Mouse (Mus musculus) forebrain, embryonic 11.5 days (tissue): ENCODE results near the gene D930007J09Rik. TPM values are rescaled to one million over a fixed set of nuclear protein-coding genes. Genes with fewer than 3 reads are reported as not detected.
A peak's percentile ranks its signal among the peaks of the same experiment; 100 is the strongest.

Source experiments
- ATAC-seq: fragments of 200-750 bp; cut with Nextera tagmentation; replicated peaks from 2 replicates; pipeline ENCODE4 v1.8.0; 2017; ENCODE audit warnings: moderate TSS enrichment; ENCODE audit not compliant: low FRiP score
- DNase-seq: peaks from one replicate; pipeline ENCODE4 v3.0.0-alpha.2; 2017; ENCODE audit warnings: low spot score
- H3K27ac ChIP-seq: fragments of 300-500 bp; sonication (generic); 2 replicates; pipeline ENCODE4 v1.5.1; 2014; ENCODE audit warnings: low read depth, low read length
- H3K27me3 ChIP-seq: fragments of 300-500 bp; sonication (generic); 2 replicates; pipeline ENCODE4 v1.6.1; 2014; ENCODE audit warnings: mild to moderate bottlenecking, low read length, mixed read lengths; ENCODE audit not compliant: control insufficient read depth, insufficient read depth
- H3K36me3 ChIP-seq: fragments of 300-500 bp; sonication (generic); 2 replicates; pipeline ENCODE4 v1.6.1; 2014; ENCODE audit warnings: mild to moderate bottlenecking, low read length, moderate library complexity, mixed read lengths; ENCODE audit not compliant: control insufficient read depth, insufficient read depth
- H3K4me1 ChIP-seq: fragments of 300-500 bp; sonication (generic); replicated peaks from 2 replicates; pipeline ENCODE4 v1.6.1; 2014; ENCODE audit warnings: low read length, mixed read lengths; ENCODE audit not compliant: control insufficient read depth, insufficient read depth
- H3K4me2 ChIP-seq: fragments of 300-500 bp; sonication (generic); 2 replicates; pipeline ENCODE4 v1.6.1; 2014; ENCODE audit warnings: low read depth, mild to moderate bottlenecking, low read length, moderate library complexity, mixed read lengths; ENCODE audit not compliant: severe bottlenecking
- H3K4me3 ChIP-seq: fragments of 300-500 bp; sonication (generic); 2 replicates; pipeline ENCODE4 v1.5.1; 2014; ENCODE audit warnings: low read depth, low read length
- H3K9ac ChIP-seq: fragments of 300-500 bp; sonication (generic); 2 replicates; pipeline ENCODE4 v1.6.1; 2014; ENCODE audit warnings: low read length
- H3K9me3 ChIP-seq: fragments of 300-500 bp; sonication (generic); 2 replicates; pipeline ENCODE4 v1.6.1; 2016; ENCODE audit warnings: low read length, mixed read lengths; ENCODE audit not compliant: control insufficient read depth
- WGBS: fragments of 180-500 bp; shearing (Covaris S2); extraction: QIAGEN DNeasy Blood & Tissue Kit; methylation state at CpG from one replicate; pipeline ENCODE4 v1.1.7; 2014; 5-methylcytosine and 5-hydroxymethylcytosine counted together
- polyA plus RNA-seq: library from polyadenylated mRNA; unstranded; fragments of >200 nt; fragmentation: Nextera tagmentation; extraction: Ambion mirVana; gene quantifications from 2 replicates; pipeline ENCODE4 v1.2.1, GENCODE M21; 2014

The D930007J09Rik gene
- polyA plus RNA-seq, 1 experiment from 2014 or later: not detected

GRCm38 (mm10) chr13:32803701-32804345, 1.2 kb upstream of the D930007J09Rik start:
- Histone ChIP-seq H3K9me3 (no peaks in the 10 kb centered on the region), H3K27me3 (no peaks in the 10 kb centered on the region), H3K36me3 (no peaks in the 10 kb centered on the region), H3K4me1 (peaks cover 7% of the 10 kb centered on the region; the same call in 1 of the 2 replicates), H3K4me2 (peak overlapping the region; percentile 80), H3K9ac (no peak overlapping the region), H3K27ac (no peak overlapping the region), H3K4me3 (peak overlapping the region; percentile 70; the same call in 1 of the 2 replicates)
- ATAC-seq: no peak
- no peak for DNase-seq
- 80% methylated on average over 4 of the region's 4 CpGs for whole genome bisulfite sequencing

- Histone ChIP-seq H3K4me3 (peak within 1 kb of the TSS; percentile 70), H3K4me1 (peaks cover 7% of the 10 kb centered on the region; the same call in 1 of the 2 replicates), H3K9ac (peak within 1 kb of the TSS; percentile 76), H3K27me3 (no peaks in the 10 kb centered on the region), H3K36me3 (no peaks in the 10 kb centered on the region), H3K4me2 (peak within 1 kb of the TSS; percentile 80), H3K9me3 (no peaks in the 10 kb centered on the region), H3K27ac (no peak within 1 kb of the TSS)
- ATAC-seq (peak; percentile 98), DNase-seq (peak; percentile 99)
- under 1% methylated on average over 51 of the region's 51 CpGs for WGBS
These were observed 892 bp downstream of the D930007J09Rik start, which contains the start of gene Wrnip1 for GRCm38 (mm10) chr13:32801693-32802221. TSS of gene Wrnip1 (plus strand) at chr13:32802038.

- H3K27ac ChIP-seq: no peak overlapping the region
- peak overlapping the region; percentile 70 for H3K4me3 ChIP-seq
- peaks cover 7% of the 10 kb centered on the region; the same call in 1 of the 2 replicates for H3K4me1 ChIP-seq
- H3K27me3 ChIP-seq: no peaks in the 10 kb centered on the region
- ATAC-seq (no peak), DNase-seq (no peak)
- H3K9ac ChIP-seq: no peak overlapping the region; the same call in 1 of the 2 replicates
- no peaks in the 10 kb centered on the region for H3K36me3 ChIP-seq
- peak overlapping the region; percentile 53 for H3K4me2 ChIP-seq
- H3K9me3 ChIP-seq: no peaks in the 10 kb centered on the region
These were observed 1.8 kb downstream of the D930007J09Rik start for GRCm38 (mm10) chr13:32800859-32801258.

GRCm38 (mm10) chr13:32799131-32799530, 3.5 kb downstream of the D930007J09Rik start:
- ATAC-seq: no peak
- Histone ChIP-seq H3K4me2 (no peak overlapping the region), H3K4me1 (peaks cover 7% of the 10 kb centered on the region; the same call in 1 of the 2 replicates), H3K27me3 (no peaks in the 10 kb centered on the region), H3K9ac (no peak overlapping the region), H3K9me3 (no peaks in the 10 kb centered on the region), H3K4me3 (no peak overlapping the region), H3K27ac (no peak overlapping the region), H3K36me3 (no peaks in the 10 kb centered on the region)
- 75% methylated on average over 2 of the region's 2 CpGs for WGBS
- no peak for DNase-seq

GRCm38 (mm10) chr13:32797085-32797484, 5.6 kb downstream of the D930007J09Rik start:
- WGBS: 92% methylated on average over 1 of the region's 1 CpGs

GRCm38 (mm10) chr13:32795166-32795565, 7.5 kb downstream of the D930007J09Rik start:
- Histone ChIP-seq H3K36me3 (no peaks in the 10 kb centered on the region), H3K4me2 (no peak overlapping the region), H3K27me3 (no peaks in the 10 kb centered on the region), H3K4me1 (no peaks in the 10 kb centered on the region), H3K4me3 (no peak overlapping the region), H3K9ac (no peak overlapping the region), H3K27ac (no peak overlapping the region), H3K9me3 (no peaks in the 10 kb centered on the region)
- WGBS: 86% methylated on average over 5 of the region's 5 CpGs
- DNase-seq (no peak), ATAC-seq (no peak)

More at GRCm38 (mm10) chr13:32797085-32797484, 5.6 kb downstream of the D930007J09Rik start:
- no peaks in the 10 kb centered on the region for H3K36me3 ChIP-seq
- H3K4me2 ChIP-seq: no peak overlapping the region
- no peaks in the 10 kb centered on the region; the same call in 1 of the 2 replicates for H3K4me1 ChIP-seq
- H3K4me3 ChIP-seq: no peak overlapping the region
- no peak overlapping the region for H3K9ac ChIP-seq
- no peak overlapping the region for H3K27ac ChIP-seq
- DNase-seq (no peak), ATAC-seq (no peak)
- H3K27me3 ChIP-seq: no peaks in the 10 kb centered on the region
- H3K9me3 ChIP-seq: no peaks in the 10 kb centered on the region

GRCm38 (mm10) chr13:32794619-32795018, 8.0 kb downstream of the D930007J09Rik start:
- Histone ChIP-seq H3K4me1 (no peaks in the 10 kb centered on the region), H3K4me2 (no peak overlapping the region), H3K4me3 (no peak overlapping the region), H3K36me3 (no peaks in the 10 kb centered on the region), H3K9me3 (no peaks in the 10 kb centered on the region), H3K27me3 (no peaks in the 10 kb centered on the region), H3K27ac (no peak overlapping the region), H3K9ac (no peak overlapping the region)
- 73% methylated on average over 2 of the region's 2 CpGs for WGBS
- DNase-seq (no peak), ATAC-seq (no peak)

- H3K4me2 ChIP-seq: no peak overlapping the region
- no peak overlapping the region for H3K9ac ChIP-seq
- ATAC-seq: no peak
- WGBS: 80% methylated on average over 4 of the region's 4 CpGs
- no peaks in the 10 kb centered on the region for H3K9me3 ChIP-seq
- no peak for DNase-seq
- no peak overlapping the region for H3K27ac ChIP-seq
- no peaks in the 10 kb centered on the region for H3K36me3 ChIP-seq
- H3K4me3 ChIP-seq: no peak overlapping the region
- H3K27me3 ChIP-seq: no peaks in the 10 kb centered on the region
- no peaks in the 10 kb centered on the region for H3K4me1 ChIP-seq
These were observed 12.9 kb downstream of the D930007J09Rik start for GRCm38 (mm10) chr13:32789781-32790180.

- DNase-seq (no peak), ATAC-seq (no peak)
- H3K9ac ChIP-seq: no peak overlapping the region
- H3K9me3 ChIP-seq: no peaks in the 10 kb centered on the region
- 72% methylated on average over 2 of the region's 2 CpGs for WGBS
- no peak overlapping the region for H3K4me3 ChIP-seq
- no peaks in the 10 kb centered on the region for H3K4me1 ChIP-seq
- H3K36me3 ChIP-seq: no peaks in the 10 kb centered on the region
- no peak overlapping the region for H3K27ac ChIP-seq
- H3K27me3 ChIP-seq: no peaks in the 10 kb centered on the region
- H3K4me2 ChIP-seq: no peak overlapping the region
These were observed 15.1 kb downstream of the D930007J09Rik start for GRCm38 (mm10) chr13:32787584-32787983.
